Mouse (Mus musculus): Measurements from ENCODE around the gene Atp2c2.

Atp2c2 gene

DNA sequence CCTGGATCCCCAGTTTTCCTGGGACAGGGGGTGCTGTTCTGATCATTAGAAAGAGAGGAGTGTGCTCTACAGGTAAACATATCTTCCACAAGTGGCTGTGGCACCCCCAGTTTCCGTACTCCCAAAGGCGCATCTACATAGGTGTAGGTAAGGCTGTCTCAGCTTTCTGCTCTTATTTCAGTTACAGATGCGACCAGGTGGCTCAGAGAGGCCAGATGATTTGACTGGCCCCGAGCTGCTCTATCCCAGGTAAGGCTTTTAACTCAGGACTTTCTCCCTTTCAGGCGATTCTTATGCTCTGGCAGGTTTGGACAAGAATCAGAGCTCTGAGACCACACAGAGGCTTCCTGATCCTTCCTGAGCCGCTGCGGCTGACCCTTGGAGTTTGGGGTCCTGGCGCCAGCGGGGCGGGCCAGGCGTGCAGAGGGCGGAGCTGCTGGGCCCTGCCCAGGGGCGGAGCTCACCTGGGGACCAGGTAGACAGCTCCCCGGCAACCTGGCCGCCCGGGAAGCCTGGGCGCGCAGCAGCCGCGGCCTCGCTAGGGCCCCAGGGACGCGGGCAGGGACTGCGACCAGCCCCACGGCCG, at the start of gene Atp2c2:
Gene Atp2c2, plus strand, starts transcription at position 461 of the 586 bp plus-strand sequence.
- DNase-seq, result no peak

DNA sequence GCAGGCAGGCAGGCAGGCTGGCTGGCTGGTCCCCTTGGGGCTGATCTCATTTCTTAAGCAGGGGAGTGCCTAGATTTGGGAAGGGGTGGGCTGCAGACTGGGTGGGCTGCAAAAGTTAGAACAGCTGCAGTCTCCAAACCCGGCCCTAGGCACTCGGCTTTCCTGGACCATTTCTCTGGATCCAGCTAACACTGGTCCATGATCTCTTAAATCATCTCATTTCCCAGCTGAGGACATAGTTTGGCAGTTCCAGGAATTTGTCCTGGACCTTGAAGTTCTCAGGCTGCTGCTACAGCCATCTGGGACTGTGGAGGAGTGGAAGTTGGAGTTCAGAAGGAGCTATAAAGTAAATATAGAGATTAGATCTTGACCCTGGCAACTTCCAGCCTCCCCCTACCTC, 48.5 kb upstream of the Atp2c2 start:
- no peak for DNase-seq

DNA sequence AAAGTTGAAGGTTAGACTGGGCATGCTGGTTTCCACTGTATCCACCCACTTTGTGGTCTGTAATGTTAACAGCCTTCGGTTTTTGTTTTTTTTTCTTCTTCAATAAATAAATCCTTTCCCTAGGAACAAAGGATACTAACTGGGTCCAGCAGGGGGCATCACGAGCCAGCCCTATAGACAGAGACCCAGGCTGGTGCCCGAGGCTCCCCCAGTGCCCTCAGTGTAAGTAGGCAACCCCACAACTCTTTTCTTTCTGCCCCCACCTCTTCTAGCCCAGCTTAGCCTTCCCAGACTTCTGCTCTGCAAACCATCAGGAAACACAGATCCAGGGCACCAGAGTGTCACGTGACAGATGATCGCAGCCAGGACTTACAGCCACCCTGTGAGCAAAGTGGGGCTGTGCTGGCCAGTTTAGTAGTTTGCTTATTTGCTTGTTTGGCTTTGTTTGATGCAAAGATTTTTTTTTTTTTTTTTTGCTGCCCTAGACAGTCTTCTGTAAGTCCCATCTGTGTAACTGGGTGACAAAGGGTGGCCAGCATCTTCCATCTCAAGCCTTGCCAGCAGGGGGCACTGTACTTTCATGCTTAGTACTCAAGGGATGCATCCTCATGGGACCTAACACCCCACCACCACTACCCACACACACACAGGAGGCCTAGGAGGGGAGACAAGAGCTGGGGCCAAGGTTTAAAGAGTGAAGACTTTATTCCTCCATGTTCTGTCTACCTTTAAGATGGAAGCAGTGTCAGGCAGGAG, 42.9 kb upstream of the Atp2c2 start:
- DNase-seq, result no peak

DNA sequence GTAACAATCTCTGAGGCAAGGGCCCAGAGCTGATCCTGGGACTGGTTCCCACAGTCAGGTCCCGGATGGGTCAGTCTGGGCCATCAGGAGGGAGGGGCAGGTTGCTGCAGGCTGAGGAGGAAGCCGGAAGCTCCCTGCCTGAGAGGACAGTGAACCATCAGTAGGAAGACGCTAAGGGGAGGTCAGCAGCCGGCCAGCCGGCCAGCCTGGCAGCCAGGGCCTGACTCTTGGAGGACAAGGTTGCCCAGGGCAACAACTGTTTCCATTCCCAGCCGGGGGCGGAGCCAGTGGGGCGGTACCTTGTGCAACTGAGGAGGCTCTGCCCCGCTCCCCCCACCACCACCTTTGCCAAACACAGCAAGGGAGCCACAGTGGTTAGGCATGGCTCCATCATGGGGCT, 38.7 kb upstream of the Atp2c2 start:
- no peak for DNase-seq

DNA sequence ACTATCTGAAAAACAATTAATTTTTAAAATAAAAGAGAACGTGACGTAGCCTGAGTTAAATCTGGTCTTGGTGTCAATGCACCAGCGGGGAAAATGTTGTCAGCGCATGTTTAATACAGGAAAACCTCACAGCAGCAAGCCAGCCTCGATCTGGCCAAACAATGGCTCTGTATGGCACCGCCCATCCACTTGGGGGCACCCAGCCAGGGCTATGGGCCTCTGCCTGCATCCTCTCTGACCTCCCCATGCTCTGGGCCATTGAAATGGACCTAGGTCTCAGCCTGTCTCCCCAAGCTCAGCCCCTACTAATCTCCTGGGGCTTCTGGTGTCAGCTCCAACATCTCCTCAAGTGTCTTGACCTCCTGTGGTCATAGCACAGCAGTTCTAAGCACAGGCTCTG, 37.9 kb upstream of the Atp2c2 start:
- no peak for DNase-seq

DNA sequence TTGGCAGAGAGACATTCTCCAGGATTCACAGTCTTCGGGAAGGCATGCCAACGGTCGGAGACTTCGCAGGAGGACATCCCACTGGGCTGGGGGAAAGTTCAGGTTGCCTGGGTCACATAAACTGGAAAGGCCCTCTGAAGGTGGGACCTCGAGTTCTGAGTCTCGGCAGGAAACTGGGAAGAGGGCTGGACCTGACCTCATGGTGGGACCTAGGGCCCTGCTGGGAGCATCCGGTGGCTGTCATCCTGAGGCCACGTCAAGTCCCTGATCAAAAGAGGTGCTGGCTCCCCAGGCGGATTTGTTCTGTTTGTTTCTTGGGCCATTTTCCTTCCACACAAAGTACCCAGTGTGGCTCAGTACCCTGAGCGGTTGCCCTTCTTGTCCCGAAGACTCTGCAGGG, 36.4 kb upstream of the Atp2c2 start:
- no peak for DNase-seq

DNA sequence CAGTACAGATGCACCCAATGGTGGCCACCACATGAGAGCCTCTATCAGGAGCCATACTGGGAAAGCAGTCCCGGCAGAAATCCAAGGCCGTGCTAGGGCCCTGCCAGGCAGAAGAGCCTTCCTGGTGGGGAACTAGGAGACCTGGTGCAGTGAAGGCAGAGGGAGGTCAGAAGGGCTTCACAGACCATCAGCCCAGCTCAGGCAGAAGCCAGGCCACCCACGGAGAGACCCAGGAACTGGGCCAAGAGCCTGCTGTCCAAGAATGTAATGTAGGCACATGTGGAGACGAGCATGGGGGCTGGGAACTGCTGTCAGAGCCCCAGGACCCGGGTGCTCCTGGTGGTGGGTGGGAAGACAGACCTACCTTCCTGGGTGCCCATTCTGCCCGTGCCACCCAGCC, 34.5 kb upstream of the Atp2c2 start:
- no peak for DNase-seq

DNA sequence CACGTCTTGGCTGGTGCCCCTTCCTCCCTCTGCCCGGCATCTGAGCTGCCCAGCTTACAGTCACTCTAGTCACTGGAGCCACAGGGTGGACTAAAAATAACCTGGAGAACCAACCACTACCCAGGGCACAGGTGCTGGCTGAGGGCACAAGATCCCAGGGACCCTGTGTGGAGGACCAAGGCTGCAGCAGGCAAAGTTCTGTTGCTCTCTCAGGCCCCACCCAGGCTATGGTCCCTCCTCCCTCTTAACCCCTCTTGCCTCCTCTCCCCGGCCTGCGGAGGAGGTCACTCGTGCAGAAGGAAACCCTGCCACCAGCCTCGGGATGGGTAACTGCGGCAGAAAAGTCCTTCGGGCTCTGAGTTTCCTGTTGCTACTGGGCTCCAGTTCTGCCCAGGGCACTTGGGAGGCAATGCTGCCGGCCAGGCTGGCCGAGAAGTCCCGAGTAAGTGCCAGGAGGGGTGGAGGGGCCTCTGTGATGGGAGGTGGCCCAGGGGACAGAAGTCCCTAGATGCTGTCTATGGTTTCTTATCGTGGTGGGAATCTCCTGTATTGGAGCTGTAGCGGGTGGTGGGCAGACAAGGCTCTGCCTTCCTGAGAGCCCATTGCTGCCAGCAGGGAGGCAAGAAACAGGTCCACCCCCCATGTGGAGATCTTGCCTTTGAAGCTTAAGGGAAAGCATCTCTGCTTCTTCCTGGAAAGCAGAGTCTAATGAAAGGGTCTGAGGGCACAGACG, 33.4 kb upstream of the Atp2c2 start, which contains the start of gene Wfdc1:
Gene Wfdc1, plus strand, starts transcription at position 147 of the 733 bp plus-strand sequence.
- no peak for DNase-seq

DNA sequence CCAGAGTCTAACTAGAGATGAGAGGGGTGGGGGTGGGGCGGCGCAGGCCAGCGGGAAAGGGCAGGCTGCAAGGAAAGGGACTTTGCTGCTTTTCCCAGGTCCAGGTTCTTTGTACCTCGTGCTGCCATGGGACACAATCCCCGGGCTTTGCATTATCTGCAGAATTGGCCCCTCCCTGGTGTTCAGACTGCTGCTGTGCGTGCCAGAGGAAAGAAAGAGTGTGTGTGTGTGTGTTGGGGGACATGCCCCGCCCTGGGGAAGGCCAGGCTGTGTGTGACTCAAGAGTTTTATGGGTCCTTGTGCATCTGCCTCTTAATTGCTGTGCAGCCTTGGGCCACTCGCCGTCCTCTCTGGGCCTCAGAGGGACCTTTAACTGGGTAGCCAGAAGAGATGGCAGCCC, 31.4 kb upstream of the Atp2c2 start:
- no peak for DNase-seq

DNA sequence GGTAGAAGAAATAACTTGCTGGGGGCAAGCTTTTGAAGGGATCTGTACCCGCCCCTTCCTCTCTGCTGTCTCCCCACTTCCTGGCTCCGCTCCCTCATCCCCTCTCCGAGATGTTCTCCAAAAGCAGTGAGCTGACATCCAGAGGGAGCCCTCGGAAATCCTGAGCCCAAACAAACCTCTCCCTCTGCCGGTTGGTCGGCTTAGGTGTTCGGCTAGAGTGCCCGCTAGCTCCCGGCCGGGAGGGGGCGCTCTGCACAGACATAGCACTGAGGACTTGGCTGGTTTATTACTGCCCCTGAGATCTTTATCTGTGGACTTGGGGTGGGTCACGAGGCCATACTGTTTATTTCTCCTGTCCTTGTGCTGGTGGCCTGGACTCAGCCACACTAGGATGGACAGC, 30.5 kb upstream of the Atp2c2 start:
- DNase-seq, result no peak

DNA sequence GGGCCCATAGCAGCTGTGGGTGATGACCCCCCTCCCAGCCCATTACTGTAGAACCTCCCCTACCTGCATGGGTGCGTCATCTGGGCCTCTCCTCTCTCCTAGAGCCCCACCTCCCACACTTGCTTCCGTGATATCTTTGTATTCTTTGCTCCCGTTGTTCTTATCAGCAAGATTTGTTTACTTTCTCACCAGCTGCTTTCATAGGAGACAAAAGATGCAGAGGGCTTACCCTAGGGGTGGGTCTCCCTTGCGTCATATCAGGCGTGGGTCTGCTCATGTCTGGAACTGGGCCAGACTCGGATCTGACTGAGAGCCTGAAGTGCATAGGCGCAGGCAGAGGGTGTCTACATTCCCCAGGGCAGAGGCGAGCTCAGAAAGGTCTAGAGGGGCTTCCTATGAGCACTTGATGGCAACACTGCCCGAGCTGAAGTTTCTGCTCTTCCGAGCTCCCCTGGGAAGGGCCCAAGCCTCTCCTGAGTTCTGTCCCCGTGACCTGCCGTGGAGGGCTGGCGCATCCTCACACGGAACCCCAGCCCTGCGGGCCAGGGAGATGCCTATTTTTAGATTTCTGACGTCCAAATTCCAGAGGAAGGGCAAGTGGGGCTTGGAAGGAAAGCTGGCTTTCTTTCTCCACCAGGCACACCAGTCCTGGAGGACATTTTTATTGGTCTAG, 29.3 kb upstream of the Atp2c2 start:
- no peak for DNase-seq

DNA sequence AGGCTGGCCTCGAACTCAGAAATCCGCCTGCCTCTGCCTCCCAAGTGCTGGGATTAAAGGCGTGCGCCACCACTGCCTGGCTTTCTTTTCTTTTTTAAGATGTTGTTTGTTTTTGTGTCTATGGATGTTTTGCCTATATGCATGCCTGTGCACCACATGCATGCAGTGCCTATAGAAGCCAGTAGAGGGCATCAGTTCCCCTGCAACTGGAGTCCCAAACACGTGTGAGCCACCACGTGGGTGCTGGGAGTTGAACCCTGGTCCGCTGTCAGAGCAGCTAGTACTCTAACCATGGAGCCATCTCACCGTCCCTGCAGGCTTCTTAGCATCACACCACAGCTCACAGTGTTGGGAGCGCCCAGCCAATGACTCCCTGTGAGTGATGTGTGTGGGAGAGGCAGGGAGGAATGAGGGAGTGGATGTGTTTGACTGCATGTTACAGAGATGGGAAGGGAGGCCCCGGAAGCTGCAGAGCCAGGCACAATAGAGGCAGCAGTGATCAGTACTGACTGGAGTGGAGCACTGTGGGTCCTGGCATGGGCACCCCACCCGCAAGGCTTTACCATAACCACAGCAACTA, 25.7 kb upstream of the Atp2c2 start:
- DNase-seq, result no peak

DNA sequence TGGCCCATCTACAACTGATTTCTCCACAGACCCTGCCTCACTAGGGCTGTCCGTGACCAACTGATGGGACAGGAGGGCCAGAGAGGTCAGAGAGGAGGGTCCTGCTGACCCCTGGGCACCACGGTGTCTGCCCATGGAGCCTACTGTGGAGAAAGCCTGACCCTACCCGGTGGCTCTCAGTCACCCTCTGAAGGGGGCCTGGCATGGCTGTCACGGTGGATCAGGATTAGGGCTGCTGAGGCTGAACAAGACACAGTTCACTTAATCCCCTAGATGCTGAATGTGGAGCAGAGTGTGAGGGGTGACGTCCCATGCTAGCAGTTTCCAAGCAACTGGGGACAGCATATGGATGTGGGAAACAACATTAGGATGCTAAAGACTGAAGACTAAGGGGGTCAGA, 24.4 kb upstream of the Atp2c2 start:
- DNase-seq, result no peak

DNA sequence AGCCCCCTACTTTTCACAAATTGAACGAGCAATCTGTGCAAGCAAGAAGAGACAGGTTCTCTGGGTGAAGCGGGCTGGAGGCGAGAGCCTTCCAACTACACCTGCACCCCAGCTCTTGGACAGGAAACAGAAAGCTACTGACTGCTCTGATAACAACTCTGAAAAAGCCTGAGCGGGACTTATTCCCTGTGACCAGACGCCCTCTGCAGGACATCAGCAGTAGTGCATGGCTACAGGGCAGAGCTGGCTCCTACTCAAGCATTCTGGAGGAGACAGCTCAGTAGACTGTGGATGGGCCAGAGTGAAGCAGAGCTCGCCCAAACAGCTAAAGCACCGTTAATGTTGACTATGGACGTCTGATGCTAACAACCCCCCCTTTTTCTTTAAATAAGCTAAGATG, 23.4 kb upstream of the Atp2c2 start:
- DNase-seq, result peak; percentile 93

DNA sequence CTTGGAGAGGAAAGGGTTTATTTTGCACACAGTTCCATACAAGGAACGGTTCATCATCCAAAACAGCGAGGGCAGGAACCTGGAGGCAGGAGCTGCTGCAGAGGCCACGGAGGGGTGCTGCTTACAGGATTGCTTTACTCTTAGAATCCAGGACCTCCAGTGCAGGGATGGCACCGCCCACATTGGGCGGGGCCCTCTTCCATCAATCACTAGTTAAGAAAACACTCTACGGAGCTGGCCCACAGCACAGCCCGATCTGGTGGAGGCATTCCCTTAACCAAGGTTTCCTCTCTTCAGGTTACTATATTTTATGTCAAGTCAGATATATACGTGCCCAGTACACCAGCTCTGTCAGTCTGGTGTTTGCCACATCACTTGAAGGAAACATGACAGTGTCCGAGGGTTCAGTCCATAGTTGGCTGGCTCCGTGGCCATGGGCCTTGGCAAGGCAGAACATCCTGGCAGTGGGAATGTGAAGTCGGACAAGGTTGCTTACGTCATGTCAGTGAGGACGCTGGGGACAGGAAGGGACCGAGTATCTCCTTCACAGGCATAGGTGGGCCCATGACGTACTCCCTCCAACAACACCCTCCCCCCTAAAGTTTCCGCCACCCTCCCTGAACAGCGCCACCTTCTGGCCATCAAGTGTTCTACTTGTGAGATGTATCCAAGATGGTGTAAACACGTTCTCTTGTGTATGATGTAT, 21.5 kb upstream of the Atp2c2 start:
- DNase-seq, result no peak

DNA sequence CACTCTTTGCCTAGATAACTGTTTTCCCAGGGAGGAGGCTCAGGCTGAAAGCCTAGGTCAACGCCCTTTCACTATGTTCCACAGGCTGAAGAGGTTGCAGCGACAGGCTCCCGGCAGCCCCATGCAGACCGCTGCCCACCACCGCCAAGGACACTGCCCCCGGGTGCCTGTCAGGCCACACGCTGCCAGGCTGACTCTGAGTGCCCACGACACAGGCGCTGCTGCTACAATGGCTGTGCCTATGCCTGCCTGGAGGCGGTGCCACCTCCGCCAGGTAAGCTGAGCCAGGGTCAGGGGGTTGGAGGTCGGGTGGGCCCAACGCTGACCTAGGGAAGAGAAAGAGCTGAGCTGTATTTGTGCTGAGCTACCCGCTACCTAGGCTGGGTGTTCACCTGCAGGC, 20.6 kb upstream of the Atp2c2 start:
- no peak for DNase-seq

DNA sequence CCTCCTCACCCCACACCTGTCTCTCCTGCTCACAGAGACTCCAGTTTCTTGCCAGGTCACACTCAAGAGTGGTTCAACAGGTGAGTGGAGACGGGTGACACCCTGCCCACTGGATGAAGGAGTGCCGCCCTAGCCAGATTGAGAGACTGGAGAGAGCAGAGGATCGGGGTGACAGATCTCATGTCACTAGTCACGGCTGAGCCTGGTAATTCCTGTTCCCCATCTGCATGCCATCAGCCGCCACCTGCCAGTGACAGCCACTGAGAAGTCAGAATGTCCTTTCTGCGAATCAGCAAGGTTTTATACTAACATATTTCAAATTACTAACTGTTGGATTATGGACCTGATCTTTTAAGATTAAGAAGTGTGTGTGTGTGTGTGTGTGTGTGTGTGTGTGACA, 9.2 kb upstream of the Atp2c2 start:
- DNase-seq, result no peak

DNA sequence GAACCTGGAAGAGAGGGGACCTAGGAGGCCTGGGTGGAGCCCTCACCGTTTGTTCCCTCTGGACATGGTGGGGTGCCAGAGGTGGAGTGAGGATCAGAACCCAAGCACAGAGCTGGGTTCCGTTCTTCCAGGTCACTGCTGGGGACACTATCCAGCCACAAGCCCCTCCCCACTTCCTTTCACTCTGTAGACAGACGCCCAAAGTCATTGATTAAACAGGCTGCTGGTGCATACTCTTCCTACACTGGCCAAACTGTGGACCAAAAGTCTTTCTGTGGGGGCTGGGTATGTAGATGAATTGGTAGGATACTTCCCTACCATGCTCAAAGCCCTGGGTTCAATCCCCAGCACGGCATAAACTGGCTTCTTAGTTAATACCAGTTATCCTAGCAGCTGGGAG, 7.8 kb upstream of the Atp2c2 start:
- DNase-seq, result no peak

DNA sequence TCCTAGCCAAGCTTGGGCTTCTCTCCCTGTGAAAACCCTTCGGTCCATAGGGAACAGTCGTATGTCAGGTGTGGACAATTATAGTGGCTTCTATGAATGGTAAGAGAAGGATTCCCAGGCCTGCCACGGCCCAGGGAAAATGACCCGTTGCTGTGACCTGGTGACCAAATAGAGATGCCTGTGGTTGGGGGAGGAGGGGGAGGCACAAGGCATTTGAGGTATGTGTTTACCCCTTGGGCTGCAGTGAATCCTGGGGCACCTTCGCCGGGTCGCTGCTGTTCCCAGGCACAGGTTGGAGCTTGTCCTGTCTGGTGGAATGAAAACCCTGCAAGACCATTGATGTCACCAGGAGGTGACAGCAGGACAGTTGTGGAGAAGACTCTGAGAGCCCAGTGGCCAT, 5.1 kb upstream of the Atp2c2 start:
- DNase-seq, result no peak

DNA sequence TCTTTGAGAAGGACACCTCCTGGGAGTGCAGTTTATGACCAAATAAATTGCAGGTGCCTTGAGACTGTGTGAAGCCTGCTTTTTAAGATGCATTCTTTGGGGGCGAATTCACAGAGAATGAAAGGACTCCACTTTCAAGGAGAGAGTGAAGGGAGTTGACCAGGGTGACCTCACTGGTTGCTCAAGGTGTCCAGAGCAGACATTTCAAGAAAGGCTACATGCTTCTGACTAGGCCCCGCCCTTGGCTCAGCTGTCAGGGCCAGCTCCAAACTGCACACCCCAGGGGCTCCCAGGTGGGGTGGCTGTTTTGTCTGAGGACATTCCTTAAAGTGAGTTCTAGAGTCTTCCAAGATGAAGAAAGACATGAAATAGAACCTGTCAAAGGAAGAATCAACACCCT, 2.6 kb upstream of the Atp2c2 start:
- DNase-seq, result no peak

DNA sequence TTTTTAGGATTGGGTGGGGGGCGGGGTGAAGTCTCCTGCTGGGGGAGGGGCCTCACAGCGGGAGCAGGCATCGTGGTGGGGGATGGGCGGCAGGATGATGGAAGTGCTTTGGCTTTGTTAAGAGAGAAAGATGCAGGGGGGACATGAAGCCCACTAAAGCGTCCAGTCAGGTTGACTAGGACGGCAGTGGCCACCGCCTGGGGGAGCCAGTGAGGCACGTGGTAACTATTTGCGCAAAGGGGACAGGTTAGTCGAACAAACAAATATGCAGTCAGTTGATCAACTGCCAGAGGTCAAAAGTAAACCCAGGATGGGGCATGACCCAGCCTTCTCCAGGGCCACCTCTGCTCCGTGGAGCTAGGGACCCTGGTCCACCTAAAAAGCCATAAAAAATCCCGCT, 849 bp upstream of the Atp2c2 start:
- peak; percentile 22 for DNase-seq

DNA sequence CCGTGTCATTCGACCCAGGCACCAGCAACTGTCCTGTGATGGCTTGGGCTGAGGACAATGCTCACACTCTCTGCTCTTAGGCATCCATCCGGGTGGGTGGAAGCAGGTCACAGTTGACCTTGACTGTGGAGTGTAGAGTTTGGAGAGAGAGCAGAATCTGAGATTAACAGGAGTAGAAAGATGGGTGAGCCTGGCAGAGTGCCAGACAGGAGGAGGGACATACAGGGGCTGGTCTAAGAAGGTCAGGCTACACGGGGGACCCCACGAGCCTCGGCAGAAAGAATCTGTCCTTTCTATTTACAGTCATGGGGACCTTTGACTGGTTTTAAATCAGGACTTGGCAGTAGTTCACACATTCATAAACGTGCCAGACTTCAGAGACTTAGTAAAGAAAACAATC, 3.2 kb downstream of the Atp2c2 start:
- no peak for DNase-seq

DNA sequence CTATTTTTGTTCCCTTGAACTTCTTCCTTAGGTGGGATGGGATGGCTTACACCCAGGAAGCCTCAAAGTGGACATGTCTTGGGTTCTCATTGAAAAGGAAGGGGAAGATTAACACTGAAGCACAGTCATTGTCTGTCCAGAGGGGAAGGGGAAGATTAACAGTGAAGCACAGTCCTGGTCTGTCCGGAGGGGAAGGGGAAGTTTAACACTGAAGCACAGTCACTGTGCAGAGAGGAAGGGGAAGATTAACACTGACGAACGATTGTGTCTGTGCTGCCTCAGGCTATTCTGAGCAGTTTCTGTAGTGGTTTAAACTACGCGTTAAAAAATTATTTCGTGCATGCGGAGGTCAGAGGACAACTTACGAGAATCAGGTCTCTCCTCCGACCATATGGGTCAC, 7.3 kb downstream of the Atp2c2 start:
- no peak for DNase-seq

Measured in cerebellum, adult 9-10 months (tissue).